Mouse (Mus musculus) myocyte (in vitro differentiated cells): Measurements from ENCODE around the gene Figla.

Experiments
- E2F4 ChIP-seq: IDR thresholded peaks from one replicate; pipeline ENCODE4 v1.6.1; 2011; ENCODE audit warnings: mild to moderate bottlenecking, control low read depth, moderate library complexity; ENCODE audit not compliant: insufficient read depth
- MAX ChIP-seq: IDR thresholded peaks from one replicate; pipeline ENCODE4 v1.6.1; 2011; ENCODE audit warnings: low read depth, mild to moderate bottlenecking, control low read depth
- MYOG ChIP-seq, 3 experiments: IDR thresholded peaks; one replicate each; pipeline ENCODE4 v1.6.1; 2011; ENCODE audit warnings: control low read depth in 2 of 3, low read depth in 2 of 3, mild to moderate bottlenecking in 2 of 3; ENCODE audit not compliant: insufficient read length in 2 of 3, control insufficient read depth in 1 of 3, insufficient read depth in 1 of 3
- POLR2A ChIP-seq: IDR thresholded peaks from one replicate; pipeline ENCODE4 v1.6.1; 2011; ENCODE audit warnings: low read depth, mild to moderate bottlenecking, control low read depth, moderate library complexity; ENCODE audit not compliant: insufficient read length
- REST ChIP-seq: IDR thresholded peaks from one replicate; pipeline ENCODE4 v1.6.1; 2011; ENCODE audit warnings: mild to moderate bottlenecking, control low read depth, moderate library complexity; ENCODE audit not compliant: insufficient read depth, insufficient read length
- TCF12 ChIP-seq: IDR thresholded peaks from one replicate; pipeline ENCODE4 v1.6.1; 2011; ENCODE audit warnings: mild to moderate bottlenecking, control low read depth; ENCODE audit not compliant: poor library complexity, insufficient read depth, severe bottlenecking
- USF1 ChIP-seq: IDR thresholded peaks from one replicate; pipeline ENCODE4 v1.6.1; 2011; ENCODE audit warnings: low read depth, mild to moderate bottlenecking, control low read depth, moderate library complexity

DNA sequence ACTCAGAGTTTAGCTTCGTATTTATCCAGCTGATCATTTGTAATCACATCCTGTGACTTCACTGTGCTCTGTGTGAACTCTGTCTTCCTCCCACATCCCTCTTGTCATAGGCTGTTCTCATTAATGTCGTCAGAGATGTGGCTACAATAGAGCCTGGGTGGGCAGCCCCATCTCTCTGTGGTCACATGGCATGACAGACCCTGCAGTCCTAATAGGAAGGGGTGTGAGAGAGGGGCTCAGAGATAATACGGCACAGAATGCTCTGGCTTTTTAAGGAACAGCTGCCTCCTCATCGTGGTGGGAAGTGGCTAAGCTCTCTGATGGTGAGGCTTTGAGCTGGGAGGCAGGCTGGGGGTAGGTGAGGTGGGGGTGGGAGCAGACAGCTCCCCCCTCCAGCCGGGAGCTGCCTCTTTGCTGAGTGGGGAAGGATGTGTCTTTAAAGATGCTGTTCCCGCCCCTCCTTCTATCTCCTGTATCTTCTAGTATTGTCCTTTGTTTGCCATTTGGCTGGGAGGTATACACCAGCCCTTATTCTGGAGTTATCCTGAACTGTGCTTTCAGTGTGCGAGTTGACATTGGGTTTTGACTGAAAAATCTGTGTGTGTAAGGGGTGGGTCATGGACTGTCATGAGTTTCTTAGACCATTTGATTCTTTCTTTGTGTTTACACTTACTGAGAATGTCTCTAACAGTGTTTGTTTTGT is 43.3 kb downstream of the Figla start:
- TF ChIP-seq POLR2A, result no peak
- TF ChIP-seq TCF12, result no peak
- TF ChIP-seq USF1, result no peak
- TF ChIP-seq MYOG (IDR thresholded peaks at IDR 0.05; ENCODE audit: control insufficient read depth in 1 of 3, insufficient read depth in 1 of 3, insufficient read length in 2 of 3, low read depth in 2 of 3), result no peak
- no peak for TF ChIP-seq MAX
- no peak for TF ChIP-seq REST
- no peak for TF ChIP-seq E2F4
